Mouse (Mus musculus) cerebellum, postnatal 25 days (tissue): ENCODE measurements around the gene Fgl2.
"Not testable (repeated sequence)": the region's sequence is repeated elsewhere in the genome, so short reads cannot be mapped to it uniquely, and the experiment has no call there.

Source experiments
- DNase-seq, 2 experiments: peaks; one replicate each; pipeline ENCODE4 v3.0.0; 2021; ENCODE audit warnings: mixed read lengths in 2 of 2

The Fgl2 gene

DNA sequence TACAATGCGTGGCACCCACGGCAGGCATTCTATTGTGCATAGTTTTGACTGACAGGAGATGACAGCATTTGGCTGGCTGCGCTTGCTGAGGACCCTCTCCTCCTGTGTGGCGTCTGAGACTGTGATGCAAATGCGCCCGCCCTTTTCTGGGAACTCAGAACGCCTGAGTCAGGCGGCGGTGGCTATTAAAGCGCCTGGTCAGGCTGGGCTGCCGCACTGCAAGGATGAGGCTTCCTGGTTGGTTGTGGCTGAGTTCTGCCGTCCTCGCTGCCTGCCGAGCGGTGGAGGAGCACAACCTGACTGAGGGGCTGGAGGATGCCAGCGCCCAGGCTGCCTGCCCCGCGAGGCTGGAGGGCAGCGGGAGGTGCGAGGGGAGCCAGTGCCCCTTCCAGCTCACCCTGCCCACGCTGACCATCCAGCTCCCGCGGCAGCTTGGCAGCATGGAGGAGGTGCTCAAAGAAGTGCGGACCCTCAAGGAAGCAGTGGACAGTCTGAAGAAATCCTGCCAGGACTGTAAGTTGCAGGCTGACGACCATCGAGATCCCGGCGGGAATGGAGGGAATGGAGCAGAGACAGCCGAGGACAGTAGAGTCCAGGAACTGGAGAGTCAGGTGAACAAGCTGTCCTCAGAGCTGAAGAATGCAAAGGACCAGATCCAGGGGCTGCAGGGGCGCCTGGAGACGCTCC, at the start of gene Fgl2:
TSS of gene Fgl2 (plus strand) at position 150 of the 687 bp plus-strand sequence.
- peak; percentile 51 to 65 for DNase-seq

DNA sequence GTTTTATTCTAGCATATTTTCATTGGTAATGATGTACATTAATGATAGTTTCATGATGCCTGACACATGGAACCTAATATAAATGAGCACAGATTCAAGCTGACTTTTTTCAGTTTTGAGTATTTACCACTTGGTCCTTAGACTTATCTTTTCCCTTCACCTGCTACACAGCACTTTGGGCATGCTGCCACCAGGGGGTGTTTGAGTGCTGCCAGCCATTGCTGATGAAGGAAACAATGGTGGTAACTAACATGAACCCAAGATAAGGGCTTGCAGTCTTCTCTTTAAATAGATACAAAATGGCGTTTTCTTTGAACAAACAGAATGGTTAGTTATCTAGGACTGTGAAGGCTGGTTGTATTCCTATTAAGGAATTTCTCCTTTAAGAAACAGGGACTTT, 45.9 kb upstream of the Fgl2 start:
- DNase-seq, result peak in 1 of 2 experiments; percentile 44

DNA sequence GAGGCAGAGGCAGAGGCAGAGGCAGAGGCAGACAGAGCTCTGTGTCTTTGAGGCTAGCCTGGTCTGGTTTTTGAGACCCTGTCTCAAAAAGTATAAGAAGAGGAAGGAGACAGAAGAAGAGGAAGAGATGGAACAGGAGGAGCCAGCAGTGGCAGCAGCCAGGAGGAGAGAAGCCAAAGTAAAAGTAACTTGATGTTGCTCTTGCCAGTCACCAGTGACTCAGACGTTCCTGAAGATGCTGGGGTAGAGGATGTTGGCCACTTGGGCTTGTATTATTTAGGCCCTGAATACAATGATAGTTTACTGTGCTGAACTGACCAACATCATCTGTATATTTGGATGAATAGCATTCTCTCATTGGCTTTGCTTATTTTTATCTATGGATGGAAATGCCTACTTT, 43.9 kb upstream of the Fgl2 start:
- DNase-seq, result no peak

DNA sequence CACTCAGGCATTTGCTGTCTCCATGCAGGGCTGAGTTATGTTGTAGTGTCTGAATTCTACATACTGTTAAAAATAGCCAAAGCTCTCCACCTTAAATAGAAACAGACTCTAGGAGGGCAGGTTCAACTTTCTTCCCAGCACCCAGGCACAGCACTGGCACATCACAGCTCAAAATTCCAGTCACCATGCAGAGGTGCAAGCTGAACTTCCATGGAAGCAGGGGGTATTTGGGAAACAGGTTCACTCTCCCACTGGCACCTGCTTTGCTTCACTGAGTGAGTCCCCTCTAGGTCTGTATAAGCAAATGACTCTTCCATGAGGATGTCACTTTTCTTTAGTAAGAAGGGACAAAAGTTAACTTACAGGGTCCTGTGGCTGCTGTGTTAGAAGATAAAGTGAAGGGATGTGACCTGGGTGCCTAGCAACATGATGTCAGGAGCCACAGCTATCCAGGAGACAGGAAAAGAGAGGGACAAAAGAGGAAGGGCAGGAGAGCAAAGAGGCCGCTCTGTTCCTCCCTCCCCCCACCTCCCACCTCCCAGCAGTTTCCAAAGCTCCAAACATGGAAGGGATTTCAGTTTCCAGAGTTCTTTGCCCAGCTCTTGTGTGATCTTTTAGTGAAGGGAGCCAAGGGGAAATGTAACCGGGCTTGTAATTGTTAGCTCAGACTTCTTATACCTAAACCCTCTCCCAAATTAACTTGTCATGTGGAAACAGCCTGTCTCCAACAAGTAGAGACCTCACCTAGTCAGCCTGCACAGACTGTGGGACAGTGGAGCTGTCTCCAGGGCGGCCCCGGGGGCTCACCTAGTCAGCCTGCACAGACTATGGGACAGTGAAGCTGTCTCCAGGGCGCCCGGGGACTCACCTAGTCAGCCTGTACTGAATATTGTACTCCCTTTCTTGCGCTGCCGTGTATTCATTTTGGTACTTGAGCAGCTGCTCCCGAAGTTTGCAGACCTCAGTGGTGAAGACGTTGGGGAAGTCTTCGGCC, 42.5 kb upstream of the Fgl2 start:
- no peak for DNase-seq

DNA sequence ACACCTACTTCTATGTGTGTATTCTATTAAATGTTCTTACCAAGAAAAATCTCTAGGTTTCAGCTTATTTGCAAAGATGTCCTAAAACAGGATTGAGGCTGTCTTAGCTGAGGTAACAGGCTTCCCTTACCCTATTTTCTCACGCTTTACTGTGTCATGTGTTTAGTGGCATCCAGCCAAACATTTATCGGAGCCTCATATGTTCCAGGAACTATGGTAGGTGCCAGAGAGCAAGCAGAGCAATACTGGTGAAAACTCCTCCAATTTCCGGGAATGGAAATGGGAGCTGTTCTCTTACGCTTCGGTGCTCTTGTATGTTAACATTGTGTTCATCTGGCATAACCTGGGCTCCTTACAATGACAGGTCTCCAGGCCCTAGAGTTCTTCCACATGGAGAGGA, 40.8 kb upstream of the Fgl2 start:
- no peak for DNase-seq

DNA sequence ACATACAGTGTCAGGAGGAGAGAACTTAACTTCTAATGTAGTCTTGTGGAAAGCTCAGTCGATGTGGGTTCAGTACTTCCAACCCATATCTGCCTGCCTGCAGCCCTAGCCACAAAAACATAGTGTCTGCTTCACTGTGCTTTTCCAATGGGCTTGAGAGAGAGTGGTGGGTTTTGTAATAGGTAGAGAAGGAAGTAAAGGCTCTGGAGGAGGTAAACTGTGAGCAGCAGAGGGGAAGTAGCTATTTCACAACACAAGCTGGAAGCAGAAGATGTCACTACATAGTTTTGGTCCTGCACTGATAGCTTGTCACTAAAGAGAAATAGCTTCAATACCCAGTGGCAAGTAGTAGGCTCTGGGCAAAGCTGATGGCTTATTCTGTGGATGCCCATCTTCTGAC, 40.3 kb upstream of the Fgl2 start:
- DNase-seq, result no peak

DNA sequence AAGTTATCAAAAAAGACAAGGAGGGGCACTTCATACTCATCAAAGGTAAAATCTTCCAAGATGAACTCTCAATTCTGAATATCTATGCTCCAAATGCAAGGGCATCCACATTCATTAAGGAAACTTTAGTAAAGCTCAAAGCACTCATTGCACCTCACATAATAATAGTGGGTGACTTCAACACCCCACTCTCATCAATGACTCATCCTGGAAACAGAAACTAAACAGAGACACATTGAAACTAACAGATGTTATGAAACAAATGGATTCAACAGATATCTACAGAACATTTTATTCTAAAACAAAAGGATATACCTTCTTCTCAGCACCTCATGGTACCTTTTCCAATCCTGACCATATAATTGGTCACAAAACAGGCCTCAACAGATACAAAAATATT, 30.2 kb upstream of the Fgl2 start:
- not testable (repeated sequence) for DNase-seq

DNA sequence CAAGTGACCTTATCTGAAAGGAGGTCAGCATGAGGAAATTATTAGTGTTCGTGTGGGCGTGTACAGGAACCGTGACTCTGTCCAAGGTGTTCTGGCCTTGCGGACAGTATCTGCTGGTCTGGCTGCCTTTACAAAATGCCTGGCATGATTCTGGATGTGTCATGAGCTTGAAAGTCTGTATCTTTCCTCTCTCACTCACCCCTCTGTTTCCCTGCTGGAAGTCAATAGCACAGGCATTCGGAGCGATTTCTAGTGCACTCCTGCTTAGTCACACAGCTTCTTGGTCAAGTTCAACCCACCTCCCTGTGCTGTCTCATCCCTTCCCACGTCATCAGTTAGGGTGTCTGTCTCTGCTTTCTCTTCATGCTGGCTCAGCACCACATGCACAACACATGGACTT, 24.1 kb upstream of the Fgl2 start:
- no peak for DNase-seq

DNA sequence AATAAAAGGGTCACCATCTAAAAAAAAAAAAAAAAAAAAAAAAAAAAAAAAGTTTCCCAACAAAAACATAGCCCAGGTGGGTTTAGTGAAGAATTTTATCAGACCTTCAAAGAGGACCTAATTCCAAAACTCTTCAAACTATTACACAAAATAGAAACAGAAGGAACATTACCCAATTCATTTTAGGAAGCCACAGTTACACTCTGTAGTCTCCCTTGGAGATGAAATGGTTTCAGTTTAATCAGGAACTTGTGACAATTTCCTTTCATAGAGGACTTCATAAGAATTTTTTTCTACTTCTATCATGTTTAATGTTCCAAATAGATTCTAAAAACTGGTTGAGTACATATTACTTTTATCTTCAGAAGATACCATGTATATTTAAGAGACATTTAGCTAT, 20.8 kb upstream of the Fgl2 start:
- DNase-seq, result no peak

DNA sequence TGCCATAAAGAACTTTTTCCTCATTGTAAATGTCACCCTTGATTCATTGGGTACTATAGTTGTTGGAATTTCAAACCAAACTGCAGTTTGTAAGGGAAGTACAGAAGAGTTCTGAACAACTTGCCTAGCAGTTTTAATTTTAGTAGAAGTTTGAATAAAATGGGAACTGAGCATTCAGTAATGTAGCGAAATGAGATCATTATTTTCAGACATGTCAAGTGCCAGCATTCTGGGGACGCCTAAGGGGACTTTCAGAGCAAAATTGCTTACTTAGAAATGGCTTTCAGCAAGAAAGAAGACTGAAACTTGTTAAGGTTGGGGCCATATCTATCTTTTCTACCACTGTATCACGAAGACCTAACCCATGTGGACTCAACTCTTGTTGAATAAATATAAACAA, 13.8 kb upstream of the Fgl2 start:
- no peak for DNase-seq

DNA sequence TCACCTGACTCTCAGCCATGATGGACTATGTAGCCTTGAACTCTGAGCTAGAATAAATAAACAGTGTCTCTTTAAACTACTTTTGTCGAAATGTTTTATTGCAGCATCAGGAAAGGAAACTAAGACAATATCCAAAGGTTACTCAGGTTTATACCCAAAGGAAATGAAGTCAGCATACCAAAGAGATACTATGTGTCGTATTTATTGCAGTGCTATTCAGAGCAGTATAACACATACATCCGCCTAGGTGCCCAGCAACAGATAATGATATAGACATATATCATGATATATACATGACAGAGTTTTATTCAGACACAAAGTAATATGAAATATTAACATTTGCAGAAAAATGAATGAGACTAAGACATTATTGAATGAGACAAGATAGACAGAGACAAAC, 9.1 kb upstream of the Fgl2 start:
- DNase-seq, result no peak

DNA sequence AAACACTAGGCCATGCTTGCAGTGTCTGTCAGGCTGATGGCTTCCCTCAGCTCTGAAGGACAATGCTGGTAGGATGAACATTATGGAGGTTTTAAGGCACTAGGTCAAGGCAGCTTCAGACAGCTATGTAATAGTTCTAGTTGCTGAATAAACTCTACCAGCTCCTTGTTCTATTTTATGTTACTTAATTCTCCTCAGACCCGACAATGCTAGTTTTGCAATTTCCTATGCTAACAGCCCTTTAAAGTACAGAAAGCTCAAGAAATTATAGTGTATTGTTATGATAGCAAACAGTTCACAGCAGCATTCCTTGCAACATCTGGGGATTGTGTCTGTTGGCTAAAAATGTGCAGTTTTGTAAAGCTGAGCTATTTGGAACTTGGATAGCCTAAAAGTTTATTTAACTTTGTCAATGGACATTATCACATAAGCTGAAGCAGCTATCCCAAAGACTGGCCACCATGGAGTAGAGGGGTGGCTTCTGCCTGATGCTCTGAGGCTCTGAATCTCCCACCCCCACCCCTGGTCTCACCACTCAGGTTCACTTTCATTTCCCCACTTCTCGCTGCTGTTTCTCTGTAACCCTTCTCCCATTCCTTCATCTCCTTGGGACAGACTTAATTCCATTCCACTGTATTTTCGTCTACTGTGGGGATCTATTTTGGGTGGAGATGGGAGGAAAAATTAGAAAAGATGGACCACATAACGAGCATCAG, 5.9 kb upstream of the Fgl2 start:
- no peak for DNase-seq

DNA sequence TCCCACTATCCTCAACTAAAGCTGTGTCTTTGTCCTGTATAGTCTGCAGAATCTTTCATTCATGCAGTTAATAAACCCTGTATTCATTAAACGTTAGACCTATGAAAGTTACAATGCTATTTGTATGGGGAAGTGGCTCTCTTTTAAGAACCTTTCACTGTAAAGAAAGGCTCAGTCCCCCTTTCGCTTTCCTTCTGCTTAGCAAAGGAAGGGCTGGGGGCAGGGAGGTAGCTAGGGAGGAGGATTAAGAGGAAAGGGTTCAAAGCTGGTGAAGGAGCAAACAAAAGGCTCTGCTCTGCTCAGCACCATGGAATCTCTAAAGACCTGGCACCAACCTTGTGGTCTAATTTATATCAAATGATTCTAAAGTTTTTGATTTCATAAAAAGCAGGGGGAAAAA, 4.9 kb upstream of the Fgl2 start:
- no peak for DNase-seq

DNA sequence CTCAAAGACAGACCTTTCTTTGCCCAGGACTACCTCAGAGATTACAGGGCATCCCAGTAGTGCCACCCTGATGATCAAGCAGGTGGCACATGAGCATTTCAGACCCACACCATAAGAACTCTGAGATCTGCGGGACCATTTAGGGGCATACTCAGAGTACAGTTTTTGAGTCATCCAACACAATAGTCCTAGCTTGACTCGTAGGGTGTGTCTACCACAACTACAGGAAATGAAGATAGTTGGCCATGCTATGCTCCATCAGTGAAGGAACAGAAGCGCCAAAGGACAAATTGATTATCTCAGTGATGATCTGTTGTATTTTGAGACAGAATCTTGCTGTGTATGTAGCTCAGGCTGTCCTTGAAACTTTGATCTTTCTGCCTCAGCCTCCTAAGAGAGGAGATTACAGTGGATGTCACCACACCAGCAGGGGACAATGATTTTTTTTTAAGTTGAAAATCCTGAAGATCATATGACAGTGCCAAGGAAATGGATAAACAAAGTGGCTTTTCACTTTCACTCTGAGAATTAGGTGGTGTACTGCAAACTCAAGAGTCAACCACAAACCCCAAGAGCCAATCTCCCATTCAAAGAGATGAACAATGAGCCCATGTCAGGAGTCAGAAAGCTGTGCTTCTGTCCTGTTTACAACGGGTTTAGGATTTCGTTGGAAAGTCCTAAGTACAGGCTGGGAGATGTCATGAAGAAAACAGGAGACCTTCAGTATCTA, 2.1 kb upstream of the Fgl2 start:
- no peak for DNase-seq

DNA sequence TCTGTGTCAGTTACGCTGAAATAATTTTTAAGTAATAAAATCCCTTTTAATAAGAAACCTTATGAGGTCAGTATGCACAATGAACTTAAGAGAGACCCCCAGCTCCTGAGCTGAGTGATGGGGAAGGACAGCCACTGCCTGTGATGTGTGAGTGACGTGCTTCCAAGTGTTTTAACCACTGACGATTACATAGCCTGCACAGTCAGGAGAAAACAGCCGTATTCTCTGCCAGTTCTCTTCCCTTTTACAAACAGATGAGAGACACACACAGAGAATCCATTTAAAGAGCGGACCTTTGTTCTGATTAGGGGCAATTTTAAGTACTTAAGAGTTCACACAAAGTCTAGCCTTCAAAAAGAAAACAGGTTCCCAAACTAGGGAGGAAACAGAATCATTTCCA, 522 bp upstream of the Fgl2 start:
- DNase-seq, result no peak

DNA sequence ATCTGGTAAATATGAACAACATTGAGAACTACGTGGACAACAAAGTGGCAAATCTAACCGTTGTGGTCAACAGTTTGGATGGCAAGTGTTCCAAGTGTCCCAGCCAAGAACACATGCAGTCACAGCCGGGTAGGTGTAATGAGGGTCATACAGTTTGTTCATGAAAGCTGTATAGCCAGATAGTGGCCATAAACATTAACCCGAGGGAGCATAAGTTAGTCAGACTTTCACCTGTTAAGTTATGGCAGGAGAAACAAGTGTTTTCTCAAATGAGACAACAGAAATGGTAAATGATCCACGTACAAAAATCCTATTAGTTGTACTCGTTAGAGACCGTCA, 707 bp downstream of the Fgl2 start:
- no peak for DNase-seq

DNA sequence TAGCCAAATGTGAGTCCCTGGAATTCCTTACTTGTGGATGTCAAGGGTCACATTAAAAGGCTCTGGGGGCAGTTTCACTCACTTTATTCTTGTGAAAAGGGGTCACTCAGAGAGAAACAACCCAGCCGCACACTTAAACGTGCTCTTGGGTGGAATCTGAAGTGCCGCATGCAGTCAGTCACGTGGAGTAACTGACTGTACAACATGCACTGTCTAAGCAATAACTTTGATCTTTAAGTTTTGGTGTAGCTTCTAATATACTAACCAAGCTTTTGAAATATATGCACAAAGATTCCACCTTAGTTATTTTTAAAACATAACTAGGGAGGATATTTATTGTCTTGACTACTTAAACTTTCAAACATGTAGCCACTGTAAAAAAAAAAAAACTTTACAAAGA, 4.5 kb downstream of the Fgl2 start:
- no peak for DNase-seq

DNA sequence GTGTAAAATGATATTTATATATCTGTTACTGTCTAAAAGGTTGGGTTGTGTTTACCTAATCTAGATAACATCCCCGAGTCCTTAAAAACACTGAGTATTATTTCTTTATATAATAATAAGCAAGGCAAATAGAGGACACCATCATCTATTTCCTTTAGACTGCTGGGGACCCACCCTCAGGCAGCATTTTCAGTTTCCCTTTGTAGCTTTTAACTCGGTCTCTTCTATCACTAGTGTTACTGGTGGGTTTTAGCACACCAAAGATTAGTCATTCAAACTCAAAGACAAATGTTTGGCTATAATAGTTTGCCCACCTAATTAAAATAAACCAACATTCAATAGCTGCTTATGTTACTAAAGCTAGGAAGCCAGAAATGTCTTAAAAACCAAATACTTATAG, 6.0 kb downstream of the Fgl2 start:
- DNase-seq, result no peak

DNA sequence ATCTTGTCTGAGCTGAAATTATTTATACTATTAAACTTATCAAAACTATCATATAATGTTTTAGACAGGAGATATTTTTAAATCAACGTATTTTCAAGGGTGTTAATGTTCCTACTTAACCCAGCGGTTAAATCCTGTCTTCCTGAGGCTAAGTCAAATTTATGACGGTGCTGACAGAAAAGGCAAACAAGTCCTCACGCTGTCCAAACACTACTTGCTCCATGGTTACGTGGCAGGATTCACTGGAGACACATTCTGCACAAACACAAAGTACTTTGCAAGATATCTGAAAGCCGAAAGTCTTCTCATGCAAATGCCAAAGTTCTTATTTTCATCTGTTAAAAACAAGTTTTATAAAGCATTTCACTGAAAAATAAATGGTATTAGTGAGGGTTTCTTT, 9.5 kb downstream of the Fgl2 start:
- no peak for DNase-seq

DNA sequence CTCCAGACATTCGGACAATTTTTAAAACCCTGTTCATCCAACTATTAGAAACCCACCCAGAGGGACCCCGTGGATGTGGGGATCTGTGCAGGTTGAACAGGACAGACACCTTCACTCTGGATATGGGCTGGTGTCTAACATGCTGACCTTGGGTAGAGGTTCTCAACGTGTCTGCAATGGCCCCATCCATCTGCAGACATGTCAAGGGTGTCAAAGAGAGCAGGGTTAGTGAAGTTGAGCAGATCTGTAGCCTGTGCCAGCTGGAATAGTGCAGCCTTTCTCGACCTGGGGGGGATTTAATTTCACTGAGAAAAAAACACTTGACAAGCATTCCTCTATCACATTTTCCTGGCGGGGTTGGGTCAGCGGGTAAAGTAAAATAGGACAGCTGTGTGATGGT, 10.2 kb downstream of the Fgl2 start:
- DNase-seq, result no peak

DNA sequence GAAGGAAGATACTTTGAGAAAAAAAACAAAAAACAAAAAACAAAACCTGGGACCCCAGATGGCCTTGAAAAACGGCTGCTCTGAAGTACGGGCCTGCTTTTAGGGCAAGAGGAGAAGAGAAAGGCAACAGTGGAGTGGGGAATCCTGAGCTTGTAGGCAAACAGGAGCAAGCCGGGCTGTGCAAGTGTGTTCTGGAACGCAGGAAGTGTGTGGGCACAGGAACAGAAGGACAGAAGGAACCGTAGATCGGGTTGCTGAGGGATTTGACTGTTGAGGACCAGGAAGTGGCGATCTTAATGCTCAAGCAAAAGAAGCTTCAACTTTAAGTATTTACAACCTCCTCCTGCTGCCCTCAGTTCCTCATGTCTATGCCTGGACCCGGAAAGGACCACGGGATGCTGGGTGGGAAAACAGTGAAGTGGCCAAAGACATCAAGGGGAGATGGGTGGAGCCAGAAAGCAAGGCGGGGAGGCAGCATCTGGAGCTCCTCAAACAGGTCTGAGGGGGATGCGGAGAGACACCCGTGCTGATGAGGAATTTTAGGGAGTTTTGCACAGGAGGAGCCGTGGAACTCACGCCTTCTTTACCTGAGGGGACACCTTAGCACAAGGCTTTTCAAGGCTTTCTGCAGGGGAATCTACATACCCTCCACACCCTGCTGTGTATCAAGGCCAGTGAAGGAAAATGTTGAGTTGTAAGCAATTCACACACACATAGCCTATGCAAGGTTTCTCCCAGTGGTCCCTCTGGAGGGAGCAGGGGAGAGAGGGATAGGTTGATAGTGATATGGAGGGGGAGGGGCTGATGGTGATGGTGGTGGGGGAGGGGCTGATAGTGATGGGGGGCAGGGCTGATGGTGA, 11.2 kb downstream of the Fgl2 start:
- no peak for DNase-seq
